Mouse (Mus musculus): ENCODE measurements around the gene H2afz. TPM values are rescaled to one million over a fixed set of nuclear protein-coding genes. Genes with fewer than 3 reads are reported as not detected.
"Not testable (repeated sequence)": the region's sequence is repeated elsewhere in the genome, so short reads cannot be mapped to it uniquely, and the experiment has no call there.

The H2afz gene
- polyA plus RNA-seq, 1 experiment from 2014 or later = 2,195 TPM

- Histone ChIP-seq H3K4me1 (no peaks in the 10 kb centered on the region), H3K9ac (no peak overlapping the region), H3K27me3 (no peaks in the 10 kb centered on the region), H3K36me3 (no peaks in the 10 kb centered on the region), H3K9me3 (no peaks in the 10 kb centered on the region), H3K4me2 (no peak overlapping the region), H3K4me3 (no peak overlapping the region), H3K27ac (no peak overlapping the region)
- ATAC-seq (ENCODE audit: borderline replicate concordance, extremely low read depth, low FRiP score, low TSS enrichment) = no peak
- 78% methylated on average over 5 of the region's 5 CpGs for WGBS
Observed at GRCm38 (mm10) chr3:137846552-137846951, 17.7 kb upstream of the H2afz start.

GRCm38 (mm10) chr3:137848354-137848753, 15.9 kb upstream of the H2afz start:
- Histone ChIP-seq H3K4me2 (no peak overlapping the region), H3K27me3 (no peaks in the 10 kb centered on the region), H3K9me3 (no peaks in the 10 kb centered on the region), H3K4me3 (no peak overlapping the region), H3K4me1 (no peaks in the 10 kb centered on the region), H3K36me3 (no peaks in the 10 kb centered on the region), H3K9ac (no peak overlapping the region), H3K27ac (no peak overlapping the region)
- WGBS = 86% methylated on average over 9 of the region's 9 CpGs
- no peak for ATAC-seq (ENCODE audit: borderline replicate concordance, extremely low read depth, low FRiP score, low TSS enrichment)

DNA sequence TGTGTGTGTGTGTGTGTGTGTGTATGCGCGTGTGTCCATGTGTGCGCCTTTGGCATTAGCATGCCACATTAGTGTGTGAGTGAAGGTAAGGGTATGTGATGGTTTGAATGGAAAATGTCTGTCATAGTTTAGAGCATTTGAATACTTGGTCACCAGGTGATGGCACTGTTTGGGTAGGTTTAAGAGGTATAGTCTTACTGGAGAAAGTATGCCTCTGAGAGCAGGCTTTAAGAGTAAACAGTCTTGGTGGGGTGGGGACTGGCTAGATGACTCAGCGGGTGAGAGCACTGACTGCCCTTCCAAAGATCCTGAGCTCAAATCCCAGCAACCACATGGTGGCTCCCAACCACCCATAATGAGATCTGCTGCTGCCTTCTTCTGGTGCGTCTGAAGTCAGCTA, 14.6 kb upstream of the H2afz start:
- no peak overlapping the region for H3K4me2 ChIP-seq
- no peaks in the 10 kb centered on the region for H3K9me3 ChIP-seq
- 75% methylated on average over 5 of the region's 5 CpGs for WGBS
- no peaks in the 10 kb centered on the region for H3K36me3 ChIP-seq
- no peak overlapping the region for H3K9ac ChIP-seq
- H3K27me3 ChIP-seq = no peaks in the 10 kb centered on the region
- ATAC-seq (ENCODE audit: borderline replicate concordance, extremely low read depth, low FRiP score, low TSS enrichment) = no peak
- no peak overlapping the region for H3K4me3 ChIP-seq
- no peak overlapping the region for H3K27ac ChIP-seq
- H3K4me1 ChIP-seq = no peaks in the 10 kb centered on the region

DNA sequence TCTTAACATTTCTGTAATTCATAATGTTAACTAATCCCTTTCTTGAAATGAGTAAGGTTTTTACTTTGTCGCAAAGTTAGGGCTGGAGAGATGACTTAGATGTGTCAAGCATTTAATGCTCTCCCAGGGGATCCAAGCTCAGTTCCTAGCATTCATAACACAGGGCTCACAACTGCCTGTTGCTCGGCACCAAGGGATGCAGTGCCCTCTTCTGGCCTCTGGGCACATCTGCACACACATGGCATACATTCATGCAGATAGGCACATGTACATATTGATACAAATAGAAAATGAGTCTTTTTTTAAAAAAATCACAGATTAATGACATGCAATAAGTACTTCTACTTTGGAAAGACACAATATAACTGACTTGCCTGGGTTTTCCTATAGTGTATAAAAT, 13.1 kb upstream of the H2afz start:
- Histone ChIP-seq H3K9ac (no peak overlapping the region), H3K4me1 (no peaks in the 10 kb centered on the region), H3K27me3 (no peaks in the 10 kb centered on the region), H3K27ac (no peak overlapping the region), H3K36me3 (no peaks in the 10 kb centered on the region), H3K4me3 (no peak overlapping the region), H3K4me2 (no peak overlapping the region), H3K9me3 (no peaks in the 10 kb centered on the region)
- WGBS = 95% methylated on average over 2 of the region's 2 CpGs
- ATAC-seq (ENCODE audit: borderline replicate concordance, extremely low read depth, low FRiP score, low TSS enrichment) = no peak

- H3K4me2 ChIP-seq; H3K4me3 ChIP-seq; H3K9ac ChIP-seq; H3K4me1 ChIP-seq; H3K27ac ChIP-seq; ATAC-seq (ENCODE audit: borderline replicate concordance, extremely low read depth, low FRiP score, low TSS enrichment); H3K36me3 ChIP-seq; H3K9me3 ChIP-seq; H3K27me3 ChIP-seq: not testable (repeated sequence)
- WGBS = 93% methylated on average over 1 of the region's 1 CpGs
Observed at GRCm38 (mm10) chr3:137853011-137853410, 11.3 kb upstream of the H2afz start.

GRCm38 (mm10) chr3:137855328-137855727, 9.0 kb upstream of the H2afz start:
- H3K4me3 ChIP-seq = no peak overlapping the region
- no peaks in the 10 kb centered on the region for H3K9me3 ChIP-seq
- H3K36me3 ChIP-seq = no peaks in the 10 kb centered on the region
- no peaks in the 10 kb centered on the region for H3K27me3 ChIP-seq
- no peak overlapping the region for H3K4me2 ChIP-seq
- no peak overlapping the region for H3K27ac ChIP-seq
- H3K9ac ChIP-seq = no peak overlapping the region
- H3K4me1 ChIP-seq = peaks cover 3% of the 10 kb centered on the region; the same call in 1 of the 2 replicates
- ATAC-seq (ENCODE audit: borderline replicate concordance, extremely low read depth, low FRiP score, low TSS enrichment) = no peak
- WGBS = 68% methylated on average over 3 of the region's 3 CpGs

- Histone ChIP-seq H3K4me2 (no peak overlapping the region), H3K27ac (no peak overlapping the region), H3K4me1 (peaks cover 10% of the 10 kb centered on the region), H3K36me3 (no peaks in the 10 kb centered on the region), H3K27me3 (no peaks in the 10 kb centered on the region), H3K9ac (no peak overlapping the region), H3K9me3 (no peaks in the 10 kb centered on the region), H3K4me3 (no peak overlapping the region)
- 49% methylated on average over 7 of the region's 7 CpGs for WGBS
- no peak for ATAC-seq (ENCODE audit: borderline replicate concordance, extremely low read depth, low FRiP score, low TSS enrichment)
Observed at GRCm38 (mm10) chr3:137856061-137856460, 8.2 kb upstream of the H2afz start.

GRCm38 (mm10) chr3:137860394-137861170, 3.7 kb upstream of the H2afz start:
- no peaks in the 10 kb centered on the region for H3K36me3 ChIP-seq
- no peaks in the 10 kb centered on the region for H3K27me3 ChIP-seq
- peaks cover 20% of the 10 kb centered on the region for H3K4me1 ChIP-seq
- H3K9me3 ChIP-seq = no peaks in the 10 kb centered on the region
- ATAC-seq (ENCODE audit: borderline replicate concordance, extremely low read depth, low FRiP score, low TSS enrichment) = no peak
- H3K4me2 ChIP-seq = no peak overlapping the region
- H3K4me3 ChIP-seq = no peak overlapping the region
- no peak overlapping the region for H3K9ac ChIP-seq
- H3K27ac ChIP-seq = peak overlapping the region; percentile 78
- 36% methylated on average over 8 of the region's 8 CpGs for WGBS

GRCm38 (mm10) chr3:137861436-137861835, 2.9 kb upstream of the H2afz start:
- Histone ChIP-seq H3K9me3 (no peaks in the 10 kb centered on the region), H3K4me1 (peaks cover 23% of the 10 kb centered on the region), H3K9ac (no peak overlapping the region), H3K4me2 (no peak overlapping the region), H3K27me3 (no peaks in the 10 kb centered on the region), H3K27ac (peak overlapping the region; percentile 78), H3K4me3 (no peak overlapping the region), H3K36me3 (0 out of 2 replicates have a peak, but pooled peaks cover 4% of the 10 kb centered on the region)
- ATAC-seq (ENCODE audit: borderline replicate concordance, extremely low read depth, low FRiP score, low TSS enrichment) = no peak
- WGBS = 93% methylated on average over 4 of the region's 4 CpGs

DNA sequence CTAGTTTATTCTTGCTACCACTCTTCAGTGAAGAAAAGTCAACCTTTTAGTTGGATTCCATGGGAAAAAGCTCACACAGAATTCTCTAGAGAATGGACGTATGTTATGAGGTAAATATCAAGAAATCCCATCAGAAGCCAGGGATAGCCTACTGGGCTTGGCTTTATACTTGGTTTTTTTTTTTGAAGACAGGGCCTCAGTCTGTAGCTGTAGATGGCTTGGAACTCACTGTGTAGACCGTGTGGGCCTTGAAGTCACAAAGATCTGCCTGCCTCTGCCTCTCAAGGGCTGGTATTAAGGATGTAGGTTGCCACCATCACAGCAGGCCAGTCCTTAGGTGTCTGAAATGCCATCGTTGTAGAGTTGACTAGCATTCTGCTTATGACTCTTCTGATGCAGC, 1.7 kb upstream of the H2afz start:
- ATAC-seq (ENCODE audit: borderline replicate concordance, extremely low read depth, low FRiP score, low TSS enrichment) = no peak
- Histone ChIP-seq H3K4me1 (peaks cover 28% of the 10 kb centered on the region), H3K9me3 (no peaks in the 10 kb centered on the region), H3K4me3 (no peak overlapping the region), H3K36me3 (0 out of 2 replicates have a peak, but pooled peaks cover 4% of the 10 kb centered on the region), H3K27ac (no peak overlapping the region), H3K9ac (no peak overlapping the region), H3K4me2 (no peak overlapping the region), H3K27me3 (no peaks in the 10 kb centered on the region)
- WGBS = 90% methylated on average over 3 of the region's 3 CpGs

DNA sequence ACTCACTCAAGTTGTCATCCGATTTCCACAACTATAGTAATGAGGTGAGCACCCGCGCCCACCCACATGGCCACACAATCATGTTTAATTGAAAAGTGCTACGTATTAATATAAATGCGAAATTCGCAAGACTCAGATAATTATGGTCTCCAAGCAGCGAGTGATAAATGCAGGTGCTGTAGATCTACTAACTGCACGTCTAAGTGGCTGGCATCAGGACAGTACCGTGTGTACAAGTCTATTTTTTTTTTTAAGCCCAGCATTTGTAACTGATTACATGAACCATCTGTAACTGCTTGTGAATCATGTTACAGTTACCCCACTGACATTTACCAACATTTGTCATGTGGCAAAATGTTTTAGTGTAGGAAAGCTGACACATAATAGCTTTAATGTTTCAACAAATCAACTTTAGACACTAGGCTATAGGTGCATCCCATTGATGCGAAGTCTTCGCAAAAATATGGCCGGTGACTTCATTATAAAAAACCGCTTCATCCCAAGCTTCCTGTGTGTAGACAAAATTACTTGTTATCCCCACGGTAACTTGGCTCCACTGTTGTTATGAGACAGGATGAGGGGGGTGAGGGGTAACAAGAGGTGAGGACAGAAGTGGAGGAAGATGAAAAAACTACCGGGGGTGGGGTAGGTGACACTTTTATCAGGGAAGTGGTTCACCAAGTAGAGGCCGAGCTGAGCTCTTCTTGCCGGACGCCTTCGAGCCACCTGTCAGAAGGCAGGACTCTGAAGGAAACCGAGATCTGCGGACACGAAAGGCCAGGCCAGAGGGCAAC, 760 bp upstream of the H2afz start:
- Histone ChIP-seq H3K9me3 (no peaks in the 10 kb centered on the region), H3K9ac (peak overlapping the region; percentile 57), H3K4me1 (peaks cover 30% of the 10 kb centered on the region), H3K4me2 (peak overlapping the region; percentile 65), H3K4me3 (peak overlapping the region; percentile 87), H3K27ac (peak overlapping the region; percentile 98), H3K27me3 (no peaks in the 10 kb centered on the region), H3K36me3 (0 out of 2 replicates have a peak, but pooled peaks cover 4% of the 10 kb centered on the region)
- no peak; the same call in 1 of the 2 replicates for ATAC-seq (ENCODE audit: borderline replicate concordance, extremely low read depth, low FRiP score, low TSS enrichment)
- 30% methylated on average over 22 of the region's 22 CpGs for WGBS

All from lung, embryonic 15.5 days (tissue).